In the genomic region with DNA sequence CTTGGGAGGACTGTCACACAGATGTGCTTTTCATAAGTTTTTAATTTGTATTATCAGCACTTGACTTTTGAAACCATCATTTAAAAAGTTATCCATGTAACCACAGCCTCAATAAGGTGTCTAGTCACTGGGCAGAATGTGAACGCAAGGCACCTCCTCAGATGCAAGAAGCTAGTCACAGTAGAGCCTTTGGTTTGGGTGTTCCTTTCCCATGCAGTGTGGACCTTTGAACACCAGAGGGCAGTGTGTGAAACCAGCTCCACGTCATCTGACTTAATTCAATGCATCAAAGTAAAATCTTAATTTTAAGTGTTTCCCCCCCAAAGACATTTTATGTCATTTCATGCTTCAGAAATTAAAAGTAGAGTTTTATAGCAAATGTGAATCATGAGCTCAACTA, we compare ENCODE assay signal across 8 mouse cellular contexts.
DNase-seq lines count a peak whose midpoint lies in the region; ATAC-seq and TF ChIP-seq lines count a peak whose summit lies in the region.
"Had no signal": no experiment of that assay in that cellular context is flagged by ENCODE, and none has a peak within 500 bp of the region (broad histone marks: within the 10 kb centered on the region; RNA-seq: fewer than 3 reads in every experiment).

No protein-coding gene starts in this region.

- ATAC-seq in midbrain, embryonic 15.5 days (replicated peaks) = peak; percentile 44

- TF ChIP-seq POLR2A in bone marrow, adult 2 months (IDR thresholded peaks at IDR 0.05; ENCODE audit: borderline replicate concordance, control insufficient read depth, low read depth, low read length) = no peak
- no peak for TF ChIP-seq POLR2A in embryonic fibroblast, embryonic 13.5 days (IDR thresholded peaks at IDR 0.05; ENCODE audit: low read depth, low read length)

- H3K27me3 ChIP-seq in midbrain, embryonic 15.5 days (replicated peaks) = no peaks in the 10 kb centered on the region
- H3K27me3 ChIP-seq: megakaryocyte, embryonic 14.5 days had no signal

- TF ChIP-seq CTCF in bone marrow, adult 2 months (IDR thresholded peaks at IDR 0.05; ENCODE audit: control insufficient read depth, insufficient read depth, low read length) = peak; percentile 72
- peak; percentile 72; the same call in 1 of the 2 replicates for TF ChIP-seq CTCF in embryonic fibroblast, embryonic 13.5 days (IDR thresholded peaks at IDR 0.05; ENCODE audit: borderline replicate concordance, insufficient read depth, low read length)

- H3K4me1 ChIP-seq in bone marrow, adult 2 months (ENCODE audit: control insufficient read depth, insufficient read depth, low read length) = no peaks in the 10 kb centered on the region; the same call in 1 of the 2 replicates
- H3K4me1 ChIP-seq in embryonic fibroblast, embryonic 13.5 days (ENCODE audit: control insufficient read depth, insufficient read depth, low read length) = peaks cover 3% of the 10 kb centered on the region; the same call in 1 of the 2 replicates
- H3K4me1 ChIP-seq in midbrain, embryonic 15.5 days = peaks cover under 1% of the 10 kb centered on the region; the same call in 1 of the 2 replicates
- H3K4me1 ChIP-seq: megakaryocyte, embryonic 14.5 days had no signal

- no peaks in the 10 kb centered on the region for H3K9me3 ChIP-seq in midbrain, embryonic 15.5 days
- H3K9me3 ChIP-seq: megakaryocyte, embryonic 14.5 days had no signal

- H3K4me2 ChIP-seq in midbrain, embryonic 15.5 days = no peak overlapping the region

- DNase-seq in MEL-GATA-1-ER (ENCODE audit: extremely low read depth, low read depth) = peak; percentile 24
- DNase-seq in heart, postnatal 4 days = peak; percentile 83
- DNase-seq in left cerebral cortex, postnatal 10 days (ENCODE audit: extremely low spot score in 1 of 2, low spot score in 2 of 2) = peak; percentile 62 to 72
- DNase-seq in spleen, postnatal 10 days (ENCODE audit: low spot score in 2 of 2) = peak; percentile 33 to 74

- intact Hi-C loops in left cerebral cortex, postnatal 10 days (cut with DNase I) = loop anchor here (10.0 kb wide), 1 partner anchor 440 kb away; no protein-coding TSS in a partner anchor

- no peaks in the 10 kb centered on the region for H3K36me3 ChIP-seq in midbrain, embryonic 15.5 days (replicated peaks)

- no peak overlapping the region for H3K4me3 ChIP-seq in bone marrow, adult 2 months (replicated peaks; ENCODE audit: control insufficient read depth, low read depth, low read length)
- H3K4me3 ChIP-seq in embryonic fibroblast, embryonic 13.5 days (ENCODE audit: insufficient read depth, low read length) = no peak overlapping the region
- H3K4me3 ChIP-seq in midbrain, embryonic 15.5 days = no peak overlapping the region
- H3K4me3 ChIP-seq: megakaryocyte, embryonic 14.5 days had no signal

- no peak overlapping the region for H3K9ac ChIP-seq in midbrain, embryonic 15.5 days

- H3K27ac ChIP-seq in bone marrow, adult 2 months (ENCODE audit: control insufficient read depth, insufficient read depth, low read depth, low read length, poor library complexity) = no peak overlapping the region
- no peak overlapping the region for H3K27ac ChIP-seq in embryonic fibroblast, embryonic 13.5 days (ENCODE audit: insufficient read depth, low read length)
- H3K27ac ChIP-seq in midbrain, embryonic 15.5 days = no peak overlapping the region

- WGBS in bone marrow, adult 2 months = 23% methylated on average over 2 of the region's 2 CpGs
- 24% methylated on average over 2 of the region's 2 CpGs for WGBS in midbrain, embryonic 15.5 days

Comparison
In these comparisons a context has a peak if more than half of its experiments do, and no peak if none do; other contexts are left out.
1. DNase-seq: peak in every context shown above with its lines; median percentile 83 in heart, postnatal 4 days; 67 in left cerebral cortex, postnatal 10 days; 54 in spleen, postnatal 10 days; 24 in MEL-GATA-1-ER.